Mouse (Mus musculus) embryonic fibroblast, embryonic 13.5 days (primary cell): ENCODE results near the gene Ttll9.

Source experiments
- CTCF ChIP-seq: IDR thresholded peaks from 2 replicates; pipeline ENCODE4 v1.5.1; 2011; ENCODE audit warnings: mild to moderate bottlenecking, control low read depth, low read length, moderate library complexity, borderline replicate concordance; ENCODE audit not compliant: insufficient read depth
- POLR2A ChIP-seq: IDR thresholded peaks from 2 replicates; pipeline ENCODE4 v1.6.1; 2011; ENCODE audit warnings: low read depth, mild to moderate bottlenecking, control low read depth, low read length, moderate library complexity

GRCm38 (mm10) chr2:153021163-153021562, 58.9 kb downstream of the Ttll9 start:
- no peak for TF ChIP-seq CTCF
- no peak for TF ChIP-seq POLR2A
